Mouse (Mus musculus) macrophage (primary cell): ENCODE measurements around the gene Bmx. TPM values are rescaled to one million over a fixed set of nuclear protein-coding genes. Genes with fewer than 3 reads are reported as not detected.

Source experiments
- H3K27ac ChIP-seq: fragments of 350-480 bp; formaldehyde crosslinking; 2 replicates; pipeline ENCODE4 v1.9.0; 2021
- H3K36me3 ChIP-seq: fragments of 350-480 bp; formaldehyde crosslinking; 2 replicates; pipeline ENCODE4 v1.9.0; 2021; ENCODE audit errors: inconsistent target
- H3K4me3 ChIP-seq: fragments of 350-480 bp; formaldehyde crosslinking; 2 replicates; pipeline ENCODE4 v1.9.0; 2021; ENCODE audit errors: inconsistent target
- H3K79me2 ChIP-seq: fragments of 350-480 bp; formaldehyde crosslinking; 2 replicates; pipeline ENCODE4 v1.9.0; 2021; ENCODE audit errors: inconsistent target
- WGBS: methylation state at CpG from one replicate; pipeline ENCODE4 v1.1.7; 2026; ENCODE audit warnings: inconsistent platforms; ENCODE audit not compliant: missing documents; 5-methylcytosine and 5-hydroxymethylcytosine counted together
- polyA plus RNA-seq: library from polyadenylated mRNA; stranded (reverse); fragments of 250-400 nt; gene quantifications from 3 replicates; pipeline ENCODE4 v1.2.4, GENCODE M21; 2018; ENCODE audit warnings: inconsistent platforms
- total RNA-seq, 78 experiments: library from RNA; depleted of rRNA; stranded (reverse); fragments of 250-400 nt; gene quantifications; 1 replicate in 9 of 78; 2 replicates in 24 of 78; 3 replicates in 43 of 78; 4 replicates in 2 of 78; pipeline ENCODE4 v1.2.4; 2018; ENCODE audit warnings: inconsistent platforms in 56 of 78

The Bmx gene
- under 1 TPM in 1 of 26 experiments, not detected in 25; 0.38 TPM for total RNA-seq (2018; cell fraction: chromatin; rRNA removed)
- under 1 TPM in 13 of 26 experiments, not detected in 13; 0.03 to 0.10 (median 0.06) TPM for total RNA-seq (2018; cell fraction: cytosol; rRNA removed)
- under 1 TPM in 4 of 26 experiments, not detected in 22; 0.24 to 0.39 (median 0.31) TPM for total RNA-seq (2018; cell fraction: nucleus; rRNA removed)
- polyA plus RNA-seq = 0.12 to 0.13 TPM in 2 of 3 replicates, not detected in the other

DNA sequence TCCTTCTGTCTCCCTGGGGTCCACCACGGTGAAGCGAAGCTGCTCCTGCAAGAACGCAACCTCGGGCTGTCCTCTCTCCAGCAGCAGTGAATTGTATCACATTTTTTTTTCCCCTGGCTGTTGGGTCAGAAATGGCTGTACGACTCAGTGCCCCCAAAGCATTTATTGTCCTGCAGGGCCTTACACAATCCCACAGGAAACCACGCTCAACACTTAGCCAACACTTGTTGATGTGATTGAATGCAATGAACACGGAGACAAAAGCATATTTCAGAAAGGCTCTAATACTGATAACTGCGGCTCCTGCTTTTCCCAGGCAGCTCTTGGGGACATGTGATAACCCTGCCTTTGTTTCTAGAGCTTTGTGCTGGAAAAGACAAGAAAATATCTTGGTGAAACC is at the start of gene Bmx:
Bmx (minus strand) TSS at position 137 of the 400 bp plus-strand sequence.
- no peak within 1 kb of the TSS for H3K4me3 ChIP-seq
- WGBS = 42% methylated on average over 5 of the region's 8 CpGs
- peak within 1 kb of the TSS; percentile 46 for H3K27ac ChIP-seq
- no peaks in the 10 kb centered on the region for H3K36me3 ChIP-seq
- no peaks in the 10 kb centered on the region for H3K79me2 ChIP-seq

- Histone ChIP-seq H3K27ac (no peak overlapping the region), H3K4me3 (no peak overlapping the region), H3K79me2 (no peaks in the 10 kb centered on the region), H3K36me3 (no peaks in the 10 kb centered on the region)
- 68% methylated on average over 2 of the region's 2 CpGs for WGBS
These were observed 48.3 kb upstream of the Bmx start for GRCm38 (mm10) chrX:164306250-164306649.

GRCm38 (mm10) chrX:164291147-164291546 is 33.2 kb upstream of the Bmx start:
- Histone ChIP-seq H3K79me2 (no peaks in the 10 kb centered on the region), H3K27ac (no peak overlapping the region), H3K4me3 (no peak overlapping the region), H3K36me3 (no peaks in the 10 kb centered on the region)
- WGBS = 49% methylated on average over 5 of the region's 5 CpGs

DNA sequence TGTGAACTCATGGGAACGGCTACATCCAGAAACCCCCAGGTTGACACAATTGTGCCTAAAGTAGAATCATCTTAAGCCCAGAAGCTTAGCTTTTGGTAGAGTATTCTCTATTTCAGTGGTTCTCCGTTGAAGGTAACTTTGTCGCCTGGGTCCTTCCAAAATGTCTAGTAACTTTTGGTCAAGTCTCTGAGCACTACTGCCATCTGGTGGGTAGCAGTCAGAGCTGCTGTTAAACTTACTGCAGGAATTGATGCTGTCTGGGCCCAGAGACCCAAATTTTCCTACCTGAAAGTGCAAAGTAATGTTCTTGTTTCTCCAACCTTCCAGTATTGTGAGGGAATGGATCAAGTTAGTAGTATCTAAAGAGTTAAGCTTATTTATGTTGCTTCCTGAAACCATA is 29.1 kb upstream of the Bmx start:
- Histone ChIP-seq H3K27ac (no peak overlapping the region), H3K4me3 (no peak overlapping the region), H3K36me3 (no peaks in the 10 kb centered on the region), H3K79me2 (no peaks in the 10 kb centered on the region)
- 72% methylated on average over 3 of the region's 3 CpGs for WGBS

DNA sequence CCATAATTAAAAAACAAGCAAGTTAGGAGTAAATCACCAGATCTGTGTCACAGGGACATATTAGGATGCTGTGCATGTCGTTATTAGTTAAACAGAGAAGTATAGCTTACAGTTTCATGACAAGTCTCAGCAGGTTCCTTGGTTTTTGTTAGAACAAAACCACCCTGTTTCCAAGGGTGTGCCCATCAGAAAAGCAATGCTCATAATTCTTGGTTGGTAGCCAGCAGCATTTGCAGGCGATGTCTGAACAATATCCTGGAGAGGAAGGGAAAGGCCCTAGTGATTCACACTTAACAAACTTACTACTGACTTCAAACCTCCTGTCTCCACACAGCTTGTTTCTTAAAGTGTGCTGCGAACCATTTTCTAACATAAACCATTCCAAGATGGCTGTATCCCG is 25.8 kb upstream of the Bmx start:
- H3K79me2 ChIP-seq = no peaks in the 10 kb centered on the region
- H3K36me3 ChIP-seq = no peaks in the 10 kb centered on the region
- no peak overlapping the region for H3K27ac ChIP-seq
- H3K4me3 ChIP-seq = no peak overlapping the region
- 95% methylated on average over 4 of the region's 4 CpGs for WGBS

DNA sequence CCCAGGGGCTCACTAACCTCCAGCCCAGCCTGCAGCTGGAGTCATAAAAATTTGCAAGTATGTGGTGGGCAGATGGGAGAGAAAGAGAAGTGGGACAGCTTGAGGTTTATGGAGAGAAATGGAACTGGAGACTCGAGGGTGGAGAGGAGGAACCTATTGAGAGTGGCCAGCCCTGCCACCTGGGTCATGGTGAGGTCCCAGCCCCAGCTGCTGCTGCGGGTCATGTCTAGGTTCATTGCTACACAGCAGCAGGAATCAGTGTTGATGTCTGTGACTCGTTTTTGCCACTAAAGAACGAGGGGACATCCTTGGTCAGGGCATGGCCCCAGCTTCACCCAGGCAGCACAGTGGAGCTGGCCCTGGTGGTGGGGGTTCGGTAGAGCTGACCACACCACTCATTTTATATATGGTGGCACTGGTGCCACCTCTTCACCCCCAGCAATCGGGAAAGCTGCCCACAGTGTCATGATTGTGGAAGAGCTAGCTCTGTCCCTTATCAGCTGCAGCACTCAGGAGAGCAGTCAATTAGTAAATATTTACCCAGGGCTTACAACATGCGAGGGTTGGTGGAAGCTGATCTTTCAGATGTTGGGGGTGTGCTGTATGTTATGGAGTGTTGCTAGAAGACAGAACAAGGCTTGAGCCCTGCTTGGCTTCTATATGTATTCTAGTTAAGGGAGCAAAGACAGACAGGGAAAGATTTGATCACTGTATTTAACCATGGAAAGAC is 23.1 kb upstream of the Bmx start:
- WGBS = 73% methylated on average over 7 of the region's 7 CpGs

DNA sequence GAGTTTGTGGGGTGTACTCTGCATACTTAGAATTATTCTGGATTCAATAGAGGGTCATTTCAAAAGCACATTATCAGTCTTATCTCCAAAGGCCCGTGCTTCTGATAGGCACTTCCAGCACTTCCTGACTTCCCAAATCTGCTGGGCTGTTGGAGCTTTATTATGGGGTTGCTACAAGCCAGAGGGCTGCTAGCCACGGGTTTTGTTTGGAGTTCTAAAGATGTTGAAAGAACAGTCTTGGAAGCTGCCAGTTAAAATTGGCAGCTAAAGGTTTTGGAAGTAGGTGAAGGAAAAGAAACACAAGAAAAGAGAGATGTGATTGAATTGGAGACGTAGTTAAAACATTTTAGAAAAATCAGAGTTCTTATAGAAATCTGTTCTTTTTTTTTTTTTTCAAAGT is 17.5 kb upstream of the Bmx start:
- no peak overlapping the region for H3K4me3 ChIP-seq
- H3K27ac ChIP-seq = no peak overlapping the region
- WGBS = 75% methylated on average over 3 of the region's 3 CpGs
- H3K79me2 ChIP-seq = no peaks in the 10 kb centered on the region
- H3K36me3 ChIP-seq = no peaks in the 10 kb centered on the region

More for the DNA sequence above, 23.1 kb upstream of the Bmx start:
- H3K79me2 ChIP-seq = no peaks in the 10 kb centered on the region
- no peak overlapping the region for H3K27ac ChIP-seq
- no peaks in the 10 kb centered on the region for H3K36me3 ChIP-seq
- H3K4me3 ChIP-seq = no peak overlapping the region

DNA sequence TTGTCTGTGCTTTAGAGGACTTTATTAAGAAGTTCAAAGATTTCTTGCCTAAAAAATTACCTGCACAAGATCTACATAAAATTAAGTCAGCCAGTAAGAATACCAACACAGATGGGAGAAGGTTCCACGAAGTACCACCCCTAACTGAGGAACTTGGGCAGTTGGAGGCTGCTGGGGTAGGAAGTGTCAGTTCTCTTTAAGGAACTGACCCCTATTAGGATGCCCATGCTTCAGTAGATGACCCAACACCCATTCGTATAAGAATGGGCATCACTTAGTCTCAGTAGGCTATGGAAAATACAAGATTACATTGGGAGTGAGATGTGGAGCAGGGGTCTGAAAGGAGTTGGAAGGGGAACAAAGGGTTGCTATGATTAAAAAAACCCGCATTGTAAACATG is 12.6 kb upstream of the Bmx start:
- no peaks in the 10 kb centered on the region for H3K36me3 ChIP-seq
- H3K79me2 ChIP-seq = no peaks in the 10 kb centered on the region
- no peak overlapping the region for H3K4me3 ChIP-seq
- WGBS = 70% methylated on average over 2 of the region's 3 CpGs
- no peak overlapping the region for H3K27ac ChIP-seq

DNA sequence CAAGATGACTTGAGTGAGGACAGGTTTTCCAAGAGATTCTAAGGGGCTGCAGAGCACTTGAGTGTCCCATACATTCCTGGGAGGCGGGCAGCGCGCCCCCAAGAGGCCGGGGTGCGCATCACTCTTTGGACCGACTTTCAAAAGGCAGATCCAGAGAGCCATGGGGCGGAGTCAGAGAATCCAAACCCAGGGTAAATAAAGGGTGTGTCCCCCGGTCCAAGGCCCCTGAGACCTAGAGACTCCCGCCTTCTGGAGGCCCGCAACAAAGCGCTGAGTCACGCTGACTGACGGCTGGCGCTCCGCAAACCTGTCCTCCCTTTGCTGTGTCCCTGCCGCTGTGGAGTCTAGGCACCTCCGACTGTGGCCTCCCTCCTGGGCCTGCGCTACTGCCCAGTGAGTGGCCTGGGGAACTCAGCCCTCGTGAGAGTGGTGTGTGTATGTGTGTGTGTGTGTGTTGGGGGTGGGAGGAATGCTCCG is 11.3 kb upstream of the Bmx start, which contains the start of gene Pir:
Pir (plus strand) TSS at position 87 of the 477 bp plus-strand sequence.
- WGBS = 18% methylated on average over 20 of the region's 20 CpGs
- Histone ChIP-seq H3K36me3 (no peaks in the 10 kb centered on the region), H3K79me2 (no peaks in the 10 kb centered on the region), H3K4me3 (peak within 1 kb of the TSS; percentile 21), H3K27ac (no peak within 1 kb of the TSS)

DNA sequence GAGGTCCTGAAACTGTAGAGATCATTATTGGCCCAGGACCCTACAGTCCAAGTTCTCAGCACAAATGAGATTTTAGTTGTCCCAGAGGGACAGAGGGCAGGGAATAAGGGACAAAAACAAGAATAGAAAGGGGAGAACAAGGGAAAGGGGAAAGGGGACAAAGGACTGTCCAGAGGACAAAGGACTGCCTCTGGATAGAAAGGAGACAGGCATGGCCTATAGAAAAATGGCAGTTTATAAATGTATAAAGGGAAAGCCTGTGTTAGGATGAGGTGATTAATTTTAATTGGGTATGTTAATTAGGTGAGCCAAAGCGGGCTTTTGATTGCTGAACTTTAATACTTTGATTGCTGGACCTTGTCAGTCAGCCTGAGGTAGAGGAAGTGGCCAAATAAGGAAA is 6.9 kb upstream of the Bmx start:
- WGBS = 36% methylated on average over 1 of the region's 1 CpGs
- H3K27ac ChIP-seq = no peak overlapping the region
- H3K79me2 ChIP-seq = no peaks in the 10 kb centered on the region
- H3K4me3 ChIP-seq = no peak overlapping the region
- H3K36me3 ChIP-seq = no peaks in the 10 kb centered on the region

DNA sequence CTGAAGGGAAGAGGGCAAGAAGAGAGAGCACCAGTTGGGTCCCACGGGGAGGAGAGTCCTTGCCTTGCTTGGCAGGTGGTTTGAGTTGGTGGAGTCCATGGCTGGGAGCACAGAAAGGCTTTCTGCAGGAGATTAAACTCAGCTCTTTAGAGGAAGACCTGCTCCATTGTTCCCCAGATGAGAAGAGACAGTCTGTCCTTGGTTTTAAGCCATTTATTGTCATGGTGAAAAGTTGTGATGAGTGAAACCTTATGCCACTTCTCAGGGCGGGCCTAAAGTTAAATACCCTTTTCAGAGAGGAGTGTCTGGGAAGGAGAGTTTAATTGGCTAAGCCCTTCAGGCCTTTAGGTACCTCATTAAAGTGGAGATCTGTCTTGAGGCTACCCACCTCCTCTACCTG is 4.3 kb upstream of the Bmx start:
- 90% methylated on average over 2 of the region's 2 CpGs for WGBS

GRCm38 (mm10) chrX:164258662-164259061 is 669 bp upstream of the Bmx start:
- 48% methylated on average over 5 of the region's 5 CpGs for WGBS
- Histone ChIP-seq H3K27ac (peak overlapping the region; percentile 46), H3K79me2 (no peaks in the 10 kb centered on the region), H3K36me3 (no peaks in the 10 kb centered on the region), H3K4me3 (no peak overlapping the region)

More for the DNA sequence above, 4.3 kb upstream of the Bmx start:
- H3K27ac ChIP-seq = no peak overlapping the region
- H3K36me3 ChIP-seq = no peaks in the 10 kb centered on the region
- no peak overlapping the region for H3K4me3 ChIP-seq
- H3K79me2 ChIP-seq = no peaks in the 10 kb centered on the region

- Histone ChIP-seq H3K36me3 (no peaks in the 10 kb centered on the region), H3K27ac (no peak overlapping the region), H3K4me3 (no peak overlapping the region), H3K79me2 (no peaks in the 10 kb centered on the region)
- 67% methylated on average over 3 of the region's 3 CpGs for WGBS
These were observed 1.5 kb downstream of the Bmx start for GRCm38 (mm10) chrX:164256527-164256926.

GRCm38 (mm10) chrX:164246722-164247121 is 11.3 kb downstream of the Bmx start:
- WGBS = 75% methylated on average over 2 of the region's 2 CpGs
- Histone ChIP-seq H3K4me3 (no peak overlapping the region), H3K79me2 (no peaks in the 10 kb centered on the region), H3K27ac (no peak overlapping the region), H3K36me3 (no peaks in the 10 kb centered on the region)

DNA sequence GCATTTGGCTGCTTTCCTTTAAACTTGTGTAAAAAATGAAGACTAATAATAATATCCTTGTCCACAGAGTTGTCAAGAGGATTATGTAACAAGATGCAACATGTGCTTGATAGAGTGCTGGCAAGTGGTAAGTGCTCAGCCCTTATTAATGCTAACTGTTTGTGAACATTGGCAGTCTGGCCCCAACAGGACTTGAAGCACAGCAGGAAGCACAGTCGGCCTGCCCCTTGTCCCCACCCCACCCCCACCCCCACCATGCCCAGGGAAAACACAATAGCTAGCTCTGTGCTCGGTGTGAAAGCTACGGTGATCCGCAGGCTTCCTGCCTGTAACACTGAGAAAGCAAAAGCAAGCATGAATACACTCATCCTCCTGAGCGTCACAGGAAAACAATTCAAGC is 12.3 kb downstream of the Bmx start:
- no peak overlapping the region for H3K4me3 ChIP-seq
- H3K27ac ChIP-seq = no peak overlapping the region
- no peaks in the 10 kb centered on the region for H3K79me2 ChIP-seq
- no peaks in the 10 kb centered on the region for H3K36me3 ChIP-seq
- 32% methylated on average over 5 of the region's 5 CpGs for WGBS
